Mouse (Mus musculus): Measurements from ENCODE around the gene Slc13a2.

GRCm38 (mm10) chr11:78382701-78383100 is 39.3 kb downstream of the Slc13a2 start:
- TF ChIP-seq GATA1 (IDR thresholded peaks at IDR 0.05; ENCODE audit: borderline replicate concordance, low read length) (no peak), FLI1 (IDR thresholded peaks at IDR 0.05; ENCODE audit: low read length) (no peak)

Measured in megakaryocyte, embryonic 14.5 days (primary cell).